Mouse (Mus musculus): ENCODE measurements around the gene Sema3a. TPM values are rescaled to one million over a fixed set of nuclear protein-coding genes. Genes with fewer than 3 reads are reported as not detected.

The Sema3a gene
- polyA plus RNA-seq, 1 experiment from 2014 or later: 20.3 TPM

DNA sequence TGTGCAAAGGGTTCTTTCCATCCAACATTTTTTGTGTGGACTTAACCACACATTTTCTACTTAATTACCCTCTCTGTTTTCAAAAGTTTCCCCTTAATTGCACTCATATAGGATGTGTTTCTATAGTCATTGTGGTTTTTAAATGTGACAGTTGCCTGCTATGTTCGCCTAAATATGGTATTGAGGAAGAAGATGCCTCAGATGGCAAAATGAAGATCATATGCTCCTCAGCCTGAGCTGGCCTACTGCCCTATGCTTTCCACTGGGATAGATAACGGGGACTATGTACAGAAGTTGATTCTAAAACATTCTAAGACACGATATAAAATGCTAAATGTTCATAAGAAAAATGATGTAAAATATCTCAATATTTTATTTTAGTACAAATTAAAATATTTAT, 138.3 kb downstream of the Sema3a start:
- Histone ChIP-seq H3K36me3 (ENCODE audit: control insufficient read depth, insufficient read depth, low read length) (no peaks in the 10 kb centered on the region), H3K9ac (ENCODE audit: low read length) (no peak overlapping the region), H3K4me3 (ENCODE audit: low read depth, low read length) (no peak overlapping the region), H3K4me2 (ENCODE audit: low read depth, low read length, severe bottlenecking) (no peak overlapping the region), H3K4me1 (replicated peaks; ENCODE audit: control insufficient read depth, insufficient read depth, low read length) (no peaks in the 10 kb centered on the region), H3K27ac (ENCODE audit: low read depth, low read length) (no peak overlapping the region), H3K27me3 (ENCODE audit: control insufficient read depth, insufficient read depth, low read length) (no peaks in the 10 kb centered on the region), H3K9me3 (ENCODE audit: control insufficient read depth, low read length) (no peaks in the 10 kb centered on the region)
- WGBS: 74% methylated on average over 3 of the region's 3 CpGs
- ATAC-seq (replicated peaks; ENCODE audit: low FRiP score) (peak; percentile 47; the same call in 1 of the 2 replicates), DNase-seq (ENCODE audit: low spot score) (no peak)

DNA sequence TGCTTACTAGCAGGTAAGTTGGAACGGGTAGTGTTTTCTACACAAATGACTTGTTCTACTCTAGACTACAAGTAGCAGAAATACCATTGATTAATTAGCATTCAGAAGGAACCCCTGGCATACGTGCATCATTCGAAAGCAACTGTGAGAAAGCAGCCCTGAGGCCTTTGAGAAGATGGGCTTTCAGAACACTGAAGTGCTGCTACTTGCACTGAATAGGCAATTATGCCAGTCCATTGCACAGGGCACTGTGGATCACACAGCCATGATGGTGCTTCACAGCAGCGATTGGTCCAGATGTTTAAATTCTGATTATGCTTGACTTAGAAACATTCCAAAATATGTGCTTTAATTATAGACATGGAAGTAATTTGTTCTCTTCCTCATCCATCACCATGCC, 187.5 kb downstream of the Sema3a start:
- Histone ChIP-seq H3K4me3 (ENCODE audit: low read depth, low read length) (no peak overlapping the region), H3K9me3 (ENCODE audit: control insufficient read depth, low read length) (no peaks in the 10 kb centered on the region), H3K27ac (ENCODE audit: low read depth, low read length) (no peak overlapping the region), H3K4me2 (ENCODE audit: low read depth, low read length, severe bottlenecking) (no peak overlapping the region), H3K9ac (ENCODE audit: low read length) (no peak overlapping the region), H3K27me3 (ENCODE audit: control insufficient read depth, insufficient read depth, low read length) (peaks cover 11% of the 10 kb centered on the region), H3K36me3 (ENCODE audit: control insufficient read depth, insufficient read depth, low read length) (no peaks in the 10 kb centered on the region), H3K4me1 (replicated peaks; ENCODE audit: control insufficient read depth, insufficient read depth, low read length) (peaks cover 2% of the 10 kb centered on the region; the same call in 1 of the 2 replicates)
- DNase-seq (ENCODE audit: low spot score) (peak; percentile 68), ATAC-seq (replicated peaks; ENCODE audit: low FRiP score) (peak; percentile 94)
- 12% methylated on average over 4 of the region's 4 CpGs for WGBS

DNA sequence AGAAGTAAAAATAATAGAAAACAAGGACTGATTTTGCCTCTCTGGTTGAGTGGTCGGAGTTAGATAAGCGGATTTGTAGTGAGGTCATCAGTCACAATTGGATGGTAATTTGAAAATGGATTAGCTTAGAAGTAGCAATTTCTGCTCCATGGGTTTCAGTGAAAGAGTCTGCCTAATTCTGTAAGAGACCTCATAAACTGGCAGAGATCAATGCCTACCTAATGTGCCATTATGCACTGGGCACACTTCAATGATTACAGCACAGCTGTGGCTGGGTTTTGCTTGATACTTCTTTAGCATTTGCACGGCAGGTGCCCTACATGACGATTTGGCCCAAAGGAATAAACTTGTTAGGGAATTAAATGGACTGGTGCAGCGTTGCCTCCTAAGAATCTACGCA, 188.8 kb downstream of the Sema3a start:
- WGBS: 4% methylated on average over 6 of the region's 6 CpGs
- Histone ChIP-seq H3K9ac (ENCODE audit: low read length) (no peak overlapping the region), H3K36me3 (ENCODE audit: control insufficient read depth, insufficient read depth, low read length) (no peaks in the 10 kb centered on the region), H3K27me3 (ENCODE audit: control insufficient read depth, insufficient read depth, low read length) (peaks cover 13% of the 10 kb centered on the region), H3K9me3 (ENCODE audit: control insufficient read depth, low read length) (no peaks in the 10 kb centered on the region), H3K4me2 (ENCODE audit: low read depth, low read length, severe bottlenecking) (no peak overlapping the region), H3K4me1 (replicated peaks; ENCODE audit: control insufficient read depth, insufficient read depth, low read length) (peaks cover 4% of the 10 kb centered on the region; the same call in 1 of the 2 replicates), H3K27ac (ENCODE audit: low read depth, low read length) (no peak overlapping the region), H3K4me3 (ENCODE audit: low read depth, low read length) (no peak overlapping the region)
- DNase-seq (ENCODE audit: low spot score) (no peak), ATAC-seq (replicated peaks; ENCODE audit: low FRiP score) (peak; percentile 77)

DNA sequence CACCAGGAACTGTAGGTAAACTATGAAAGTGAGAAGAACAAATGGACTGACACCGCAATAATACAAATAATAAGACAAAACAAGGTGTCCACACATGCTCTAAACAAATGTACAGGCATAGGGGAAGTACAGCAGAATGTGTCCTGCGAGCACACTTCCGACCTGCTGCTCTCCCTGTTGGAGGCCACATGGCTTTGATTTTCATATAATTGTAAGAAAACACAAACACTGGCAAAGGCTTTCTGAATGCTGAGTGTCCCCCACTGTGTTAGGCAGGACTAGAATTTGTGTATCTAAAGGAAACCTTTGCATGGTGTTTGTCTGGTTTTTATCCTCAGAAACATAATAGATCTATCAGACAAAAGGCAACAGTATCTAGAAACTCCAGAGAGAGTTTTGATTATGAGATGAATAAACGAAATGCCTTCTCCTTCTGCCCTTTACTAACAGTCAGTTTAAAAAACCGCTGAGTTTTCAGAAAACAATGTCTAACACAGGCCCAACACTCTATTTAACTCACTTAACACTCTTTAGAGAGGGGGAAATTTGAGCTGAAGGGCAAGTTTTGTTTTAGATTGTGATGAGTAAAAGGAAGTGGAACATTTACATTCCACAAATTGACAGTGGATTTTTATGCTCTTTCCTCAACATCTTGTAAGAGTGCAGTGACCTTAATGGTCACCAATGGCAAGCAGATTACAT, 193.7 kb downstream of the Sema3a start:
- DNase-seq (ENCODE audit: low spot score): no peak
- no peak overlapping the region for H3K4me3 ChIP-seq (ENCODE audit: low read depth, low read length)

DNA sequence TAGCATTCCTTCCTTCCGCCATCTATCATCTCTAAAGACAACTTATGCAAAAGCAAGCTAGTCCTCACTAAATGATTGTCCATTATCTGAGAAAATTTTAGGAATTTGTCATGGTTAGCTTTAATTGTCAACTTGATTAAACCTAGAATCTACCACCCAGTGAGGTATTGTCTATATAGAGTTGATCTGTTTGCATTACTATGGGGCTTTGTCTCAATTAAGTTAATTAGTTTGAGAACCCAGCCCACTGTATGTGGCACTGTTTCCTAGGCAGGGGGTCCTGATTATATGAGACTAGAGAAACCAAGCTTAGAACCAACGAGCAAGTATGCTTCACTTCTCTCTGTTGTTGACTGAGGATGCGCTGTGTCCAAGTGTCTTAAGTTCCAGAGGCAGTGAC, 194.9 kb downstream of the Sema3a start:
- Histone ChIP-seq H3K4me2 (ENCODE audit: low read depth, low read length, severe bottlenecking) (no peak overlapping the region), H3K27me3 (ENCODE audit: control insufficient read depth, insufficient read depth, low read length) (peaks cover 13% of the 10 kb centered on the region), H3K27ac (ENCODE audit: low read depth, low read length) (no peak overlapping the region), H3K4me3 (ENCODE audit: low read depth, low read length) (no peak overlapping the region), H3K36me3 (ENCODE audit: control insufficient read depth, insufficient read depth, low read length) (no peaks in the 10 kb centered on the region), H3K4me1 (replicated peaks; ENCODE audit: control insufficient read depth, insufficient read depth, low read length) (0 out of 2 replicates have a peak, but pooled peaks cover 3% of the 10 kb centered on the region), H3K9me3 (ENCODE audit: control insufficient read depth, low read length) (no peaks in the 10 kb centered on the region), H3K9ac (ENCODE audit: low read length) (no peak overlapping the region)
- ATAC-seq (replicated peaks; ENCODE audit: low FRiP score): no peak
- 44% methylated on average over 3 of the region's 3 CpGs for WGBS
- no peak for DNase-seq (ENCODE audit: low spot score)

More for the DNA sequence above, 193.7 kb downstream of the Sema3a start:
- Histone ChIP-seq H3K4me1 (replicated peaks; ENCODE audit: control insufficient read depth, insufficient read depth, low read length) (peaks cover 6% of the 10 kb centered on the region; the same call in 1 of the 2 replicates), H3K4me2 (ENCODE audit: low read depth, low read length, severe bottlenecking) (no peak overlapping the region), H3K27ac (ENCODE audit: low read depth, low read length) (no peak overlapping the region), H3K36me3 (ENCODE audit: control insufficient read depth, insufficient read depth, low read length) (no peaks in the 10 kb centered on the region), H3K27me3 (ENCODE audit: control insufficient read depth, insufficient read depth, low read length) (peaks cover 13% of the 10 kb centered on the region), H3K9me3 (ENCODE audit: control insufficient read depth, low read length) (no peaks in the 10 kb centered on the region), H3K9ac (ENCODE audit: low read length) (no peak overlapping the region)
- ATAC-seq (replicated peaks; ENCODE audit: low FRiP score): no peak
- 30% methylated on average over 5 of the region's 5 CpGs for WGBS

DNA sequence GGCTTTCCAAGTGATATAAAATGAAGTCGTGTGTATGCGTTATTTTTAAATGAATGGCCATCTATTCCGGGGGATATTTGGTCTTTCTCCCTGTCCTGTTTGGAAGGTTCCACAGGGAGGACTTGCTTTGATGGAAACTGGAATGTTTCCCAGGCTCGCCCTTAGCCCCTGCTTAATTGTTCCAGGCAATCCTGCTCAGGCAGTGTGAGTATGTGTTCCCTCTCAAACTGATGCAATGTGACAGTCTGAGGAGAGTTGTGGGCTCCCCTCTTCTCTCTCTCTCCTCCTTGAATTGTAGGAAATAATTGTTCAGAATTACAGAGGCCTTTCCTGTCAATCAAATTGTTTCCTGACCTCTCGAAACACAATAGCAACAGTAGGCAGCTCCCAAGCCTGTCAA, 202.1 kb downstream of the Sema3a start:
- Histone ChIP-seq H3K4me2 (ENCODE audit: low read depth, low read length, severe bottlenecking) (no peak overlapping the region), H3K27me3 (ENCODE audit: control insufficient read depth, insufficient read depth, low read length) (no peaks in the 10 kb centered on the region), H3K4me1 (replicated peaks; ENCODE audit: control insufficient read depth, insufficient read depth, low read length) (no peaks in the 10 kb centered on the region), H3K9ac (ENCODE audit: low read length) (no peak overlapping the region), H3K4me3 (ENCODE audit: low read depth, low read length) (no peak overlapping the region), H3K27ac (ENCODE audit: low read depth, low read length) (no peak overlapping the region), H3K9me3 (ENCODE audit: control insufficient read depth, low read length) (no peaks in the 10 kb centered on the region), H3K36me3 (ENCODE audit: control insufficient read depth, insufficient read depth, low read length) (no peaks in the 10 kb centered on the region)
- ATAC-seq (replicated peaks; ENCODE audit: low FRiP score) (no peak), DNase-seq (ENCODE audit: low spot score) (no peak)
- 59% methylated on average over 5 of the region's 5 CpGs for WGBS

DNA sequence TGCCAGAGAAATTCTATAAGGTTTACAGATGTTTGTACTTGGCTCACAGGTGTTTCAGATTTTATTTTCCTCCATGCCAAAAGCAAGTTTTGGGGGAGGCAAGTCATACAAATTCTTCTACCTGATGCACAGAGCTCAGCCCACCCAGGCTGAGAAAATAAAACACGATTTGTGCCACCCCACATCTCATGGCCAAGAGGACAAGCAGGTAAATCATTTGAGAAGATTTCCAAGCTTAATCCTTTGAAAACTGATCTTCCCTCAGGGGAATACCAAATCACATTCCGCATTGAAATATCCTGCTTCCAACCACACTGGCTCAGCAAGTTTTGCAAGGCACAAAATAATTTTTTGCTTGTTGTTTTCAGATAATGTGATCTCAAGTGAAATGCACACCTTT, 206.2 kb downstream of the Sema3a start:
- H3K4me2 ChIP-seq (ENCODE audit: low read depth, low read length, severe bottlenecking): no peak overlapping the region
- no peaks in the 10 kb centered on the region for H3K9me3 ChIP-seq (ENCODE audit: control insufficient read depth, low read length)
- no peaks in the 10 kb centered on the region for H3K4me1 ChIP-seq (replicated peaks; ENCODE audit: control insufficient read depth, insufficient read depth, low read length)
- no peak for DNase-seq (ENCODE audit: low spot score)
- 66% methylated on average over 2 of the region's 2 CpGs for WGBS
- H3K27ac ChIP-seq (ENCODE audit: low read depth, low read length): no peak overlapping the region
- no peak overlapping the region for H3K4me3 ChIP-seq (ENCODE audit: low read depth, low read length)
- H3K9ac ChIP-seq (ENCODE audit: low read length): no peak overlapping the region
- no peaks in the 10 kb centered on the region for H3K36me3 ChIP-seq (ENCODE audit: control insufficient read depth, insufficient read depth, low read length)
- no peak for ATAC-seq (replicated peaks; ENCODE audit: low FRiP score)
- H3K27me3 ChIP-seq (ENCODE audit: control insufficient read depth, insufficient read depth, low read length): no peaks in the 10 kb centered on the region

DNA sequence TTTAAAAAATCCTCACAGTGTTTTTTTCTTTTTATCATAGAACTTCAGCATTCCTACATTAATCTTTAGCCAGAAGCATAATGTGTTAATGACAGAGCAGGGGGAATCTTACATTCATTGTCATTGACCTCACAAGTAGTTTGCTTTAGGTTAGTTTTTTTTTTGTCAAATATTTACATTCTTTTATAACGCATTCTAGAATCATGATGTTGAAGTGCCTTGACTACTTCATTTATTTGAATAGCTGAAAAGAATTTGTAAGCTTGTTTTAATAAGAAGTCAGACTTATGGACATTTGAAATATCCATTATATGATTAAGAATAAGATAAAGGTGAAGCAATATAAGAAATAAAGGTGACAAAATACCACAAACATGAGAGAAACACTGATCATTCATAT, 212.5 kb downstream of the Sema3a start:
- no peaks in the 10 kb centered on the region for H3K9me3 ChIP-seq (ENCODE audit: control insufficient read depth, low read length)
- H3K4me2 ChIP-seq (ENCODE audit: low read depth, low read length, severe bottlenecking): no peak overlapping the region
- ATAC-seq (replicated peaks; ENCODE audit: low FRiP score) (no peak), DNase-seq (ENCODE audit: low spot score) (no peak)
- H3K27ac ChIP-seq (ENCODE audit: low read depth, low read length): no peak overlapping the region
- 85% methylated on average over 1 of the region's 1 CpGs for WGBS
- no peaks in the 10 kb centered on the region for H3K36me3 ChIP-seq (ENCODE audit: control insufficient read depth, insufficient read depth, low read length)
- no peaks in the 10 kb centered on the region for H3K27me3 ChIP-seq (ENCODE audit: control insufficient read depth, insufficient read depth, low read length)
- no peak overlapping the region for H3K9ac ChIP-seq (ENCODE audit: low read length)
- H3K4me1 ChIP-seq (replicated peaks; ENCODE audit: control insufficient read depth, insufficient read depth, low read length): no peaks in the 10 kb centered on the region
- H3K4me3 ChIP-seq (ENCODE audit: low read depth, low read length): no peak overlapping the region

DNA sequence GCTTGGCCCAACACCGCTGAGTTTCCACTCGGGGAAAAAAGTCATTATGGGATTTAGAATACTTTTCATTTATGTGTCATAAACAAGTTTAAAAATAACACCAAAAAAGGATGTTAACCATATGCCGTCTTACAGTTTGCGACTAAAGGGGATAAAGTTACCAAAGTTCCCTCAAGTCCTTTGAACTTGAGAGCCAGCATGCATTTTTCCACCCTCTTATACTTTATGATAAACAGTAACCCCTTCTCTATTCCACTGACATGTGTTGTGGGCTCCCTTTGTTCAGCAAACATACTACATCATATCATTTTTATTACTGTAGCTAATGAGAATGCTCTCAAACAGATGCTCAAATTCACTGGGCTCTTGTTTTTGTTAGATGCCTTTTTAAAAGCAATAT, 221.9 kb downstream of the Sema3a start:
- no peaks in the 10 kb centered on the region for H3K27me3 ChIP-seq (ENCODE audit: control insufficient read depth, insufficient read depth, low read length)
- H3K4me1 ChIP-seq (replicated peaks; ENCODE audit: control insufficient read depth, insufficient read depth, low read length): no peaks in the 10 kb centered on the region
- no peak overlapping the region for H3K27ac ChIP-seq (ENCODE audit: low read depth, low read length)
- no peaks in the 10 kb centered on the region for H3K9me3 ChIP-seq (ENCODE audit: control insufficient read depth, low read length)
- ATAC-seq (replicated peaks; ENCODE audit: low FRiP score) (no peak), DNase-seq (ENCODE audit: low spot score) (no peak)
- H3K4me2 ChIP-seq (ENCODE audit: low read depth, low read length, severe bottlenecking): no peak overlapping the region
- no peaks in the 10 kb centered on the region for H3K36me3 ChIP-seq (ENCODE audit: control insufficient read depth, insufficient read depth, low read length)
- no peak overlapping the region for H3K9ac ChIP-seq (ENCODE audit: low read length)
- no peak overlapping the region for H3K4me3 ChIP-seq (ENCODE audit: low read depth, low read length)
- 86% methylated on average over 4 of the region's 4 CpGs for WGBS
